Mouse (Mus musculus) c-Kit-positive CD71-positive TER-119-positive erythroid progenitor cells, embryonic 14.5 days (primary cell): Measurements from ENCODE around the gene Atp10a.

Experiments used
- DNase-seq: peaks from one replicate; pipeline ENCODE4 v3.0.0-alpha.2; 2013; ENCODE audit warnings: low spot score

The Atp10a gene

DNA sequence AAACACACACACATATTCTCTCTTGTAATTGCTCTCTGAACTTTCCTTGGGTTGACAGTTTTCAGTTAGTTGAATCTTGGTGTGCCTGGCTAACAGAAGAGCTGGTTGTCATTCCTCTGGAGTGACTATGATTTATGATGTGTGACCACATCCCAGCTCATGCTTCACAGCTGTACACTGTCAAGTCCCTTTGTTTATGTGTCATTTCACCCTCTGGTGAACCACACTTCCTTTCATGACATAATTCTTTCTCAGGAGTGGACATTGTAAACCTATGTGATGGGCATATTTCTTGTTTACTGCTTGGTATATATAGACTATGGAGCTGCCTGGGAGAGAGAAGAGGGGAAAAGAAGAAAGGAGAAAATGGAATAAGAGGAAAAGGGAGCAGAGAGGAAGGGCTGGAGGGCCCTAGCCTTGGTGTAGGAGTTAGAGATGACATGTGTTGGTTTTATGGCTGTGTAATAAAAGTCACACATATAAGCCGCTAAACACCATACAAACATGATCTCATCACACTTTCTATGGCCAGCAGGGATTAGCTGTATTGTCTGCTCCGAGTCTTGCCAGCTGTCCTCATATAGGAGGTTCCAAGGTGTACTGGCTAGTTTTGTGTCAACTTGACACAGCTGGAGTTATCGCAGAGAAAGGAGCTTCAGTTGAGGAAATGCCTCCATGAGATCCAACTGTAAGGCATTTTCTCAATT, 81.0 kb downstream of the Atp10a start:
- no peak for DNase-seq

- no peak for DNase-seq
These were observed 84.2 kb downstream of the Atp10a start for GRCm38 (mm10) chr7:58740196-58740595.

DNA sequence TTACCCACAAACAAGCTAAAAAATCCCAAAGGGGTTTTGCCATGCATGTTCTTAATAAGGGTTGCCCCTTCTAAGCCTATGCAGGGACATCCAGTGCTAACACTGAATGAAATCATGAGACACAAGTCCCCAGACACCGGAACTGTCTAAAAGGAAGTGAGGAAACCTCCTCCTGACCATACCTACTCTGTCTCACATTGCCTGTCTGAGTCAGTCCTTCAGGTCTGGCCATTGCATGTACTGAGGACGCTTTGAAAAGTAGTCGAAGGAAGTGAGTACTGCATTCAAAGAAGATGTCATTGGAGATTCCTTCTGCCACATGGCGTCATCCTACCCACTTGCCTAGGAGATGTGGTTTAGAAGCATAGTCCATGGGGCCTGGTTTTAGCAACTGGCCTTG, 84.9 kb downstream of the Atp10a start:
- no peak for DNase-seq

DNA sequence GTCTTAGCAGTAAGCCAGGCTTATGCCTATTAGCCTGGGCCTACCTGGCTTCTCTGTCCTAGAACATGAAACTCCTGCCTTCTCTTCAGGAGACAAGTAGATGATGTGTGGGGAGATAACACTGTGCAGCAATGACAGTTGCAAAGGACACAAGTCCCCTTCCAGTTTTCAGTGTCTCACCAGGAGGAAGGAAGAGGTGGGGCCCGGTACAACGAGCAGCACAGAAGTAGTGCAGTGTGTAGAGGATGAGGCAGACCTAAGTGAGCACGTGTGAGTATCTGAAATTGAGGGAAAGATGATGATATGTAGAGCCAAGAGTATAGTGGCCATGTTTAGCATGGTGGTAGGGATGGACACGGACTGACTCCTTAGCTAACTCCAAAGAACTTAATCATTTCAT, 86.0 kb downstream of the Atp10a start:
- no peak for DNase-seq

GRCm38 (mm10) chr7:58742648-58743047, 86.7 kb downstream of the Atp10a start:
- no peak for DNase-seq

GRCm38 (mm10) chr7:58743362-58744320, 87.7 kb downstream of the Atp10a start:
- no peak for DNase-seq

DNA sequence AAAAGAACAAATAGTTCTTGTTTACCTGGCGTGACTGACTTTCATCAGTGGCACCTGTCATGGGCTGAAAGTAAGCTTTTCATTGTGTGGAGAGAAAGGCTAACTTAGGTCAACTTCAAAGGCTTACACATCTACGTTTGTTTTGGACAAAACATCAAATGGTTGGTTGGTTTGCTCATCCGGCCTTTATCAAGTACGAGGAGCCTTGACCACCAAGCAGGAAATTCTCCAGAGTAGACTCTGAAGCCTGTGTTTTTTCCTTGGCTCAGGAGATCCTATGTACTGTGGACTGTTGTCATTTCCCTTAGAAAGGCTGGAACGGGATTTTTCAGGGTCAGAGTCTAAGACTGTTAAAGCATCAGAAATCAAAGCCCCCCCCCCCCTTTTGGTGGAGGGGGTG, 90.9 kb downstream of the Atp10a start:
- DNase-seq = no peak

GRCm38 (mm10) chr7:58749904-58750612, 94.1 kb downstream of the Atp10a start:
- no peak for DNase-seq

DNA sequence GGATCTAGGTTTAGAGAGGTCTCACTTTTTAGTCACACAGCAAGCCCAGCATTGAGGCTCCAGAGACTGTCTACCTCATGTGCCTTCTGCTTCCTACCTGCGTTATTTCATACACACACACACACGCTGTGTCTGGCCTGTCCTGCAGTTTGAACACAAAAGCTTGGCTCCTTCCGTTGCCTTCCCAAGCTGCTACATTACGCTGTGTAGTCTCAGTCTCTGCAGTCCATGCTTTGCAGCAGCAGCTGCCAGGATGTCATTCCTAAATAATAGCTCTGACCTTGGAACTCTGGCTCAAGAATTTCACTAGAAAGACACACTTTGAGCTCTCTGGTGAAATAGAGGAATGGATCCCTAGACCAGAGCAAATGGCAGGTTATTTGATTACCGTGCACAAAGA, 96.1 kb downstream of the Atp10a start:
- no peak for DNase-seq

DNA sequence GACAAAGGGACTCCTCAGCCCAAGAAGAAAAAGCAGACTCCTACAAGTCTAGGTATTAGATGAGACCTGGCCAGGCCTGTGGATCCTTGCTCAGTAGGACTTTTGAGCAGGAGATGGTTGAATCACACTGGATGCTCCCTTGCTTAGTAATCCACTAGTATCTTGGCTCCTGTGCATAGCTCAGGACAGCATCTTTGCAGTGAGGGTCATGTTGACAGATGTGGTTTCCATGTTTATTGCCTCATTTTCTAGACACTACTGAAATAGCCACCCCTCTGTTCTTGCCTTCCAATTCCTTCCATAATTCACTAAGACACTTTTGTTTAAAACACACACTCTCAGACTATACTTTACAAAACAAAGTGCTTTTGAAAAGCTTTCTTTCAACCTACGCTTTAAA, 98.1 kb downstream of the Atp10a start:
- no peak for DNase-seq

GRCm38 (mm10) chr7:58754536-58754935, 98.6 kb downstream of the Atp10a start:
- no peak for DNase-seq

DNA sequence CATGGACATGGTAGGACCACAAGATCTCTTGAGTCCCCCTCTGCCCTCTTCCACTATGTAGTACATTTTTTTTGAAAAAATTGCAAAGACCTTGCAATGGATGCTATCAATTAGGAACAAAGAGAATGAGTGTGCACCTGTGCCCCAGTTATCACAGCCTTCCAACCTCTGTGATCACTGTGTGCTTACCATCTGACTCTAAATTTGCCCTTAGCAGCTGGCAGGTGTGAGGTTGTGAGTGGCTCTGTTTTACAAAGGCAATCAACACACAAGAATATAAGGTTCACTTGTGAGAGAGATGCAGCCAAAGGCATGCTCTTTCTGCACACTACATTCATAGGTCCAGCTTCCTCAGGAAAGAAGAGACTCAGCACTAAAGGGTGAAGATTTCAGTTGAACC, 99.1 kb downstream of the Atp10a start:
- DNase-seq = no peak

DNA sequence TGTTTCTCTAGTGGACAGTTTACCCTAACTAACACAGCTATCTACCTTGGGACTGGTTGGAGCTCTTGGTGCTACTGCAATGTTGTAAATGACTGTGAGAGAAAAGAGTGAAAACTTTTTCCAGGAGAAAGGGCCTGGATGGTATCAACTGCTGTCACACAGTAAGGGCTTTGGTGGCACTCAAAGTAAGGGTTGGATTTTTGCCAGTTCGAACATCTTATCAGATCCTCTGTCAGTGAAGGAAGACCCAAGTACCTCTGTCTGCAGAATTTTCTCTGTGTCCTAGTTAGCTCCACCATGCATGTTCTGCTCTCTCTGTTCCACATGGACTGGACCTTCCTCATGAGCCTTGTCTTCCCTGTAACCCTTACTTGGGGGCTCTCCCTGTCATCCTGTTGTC, 99.9 kb downstream of the Atp10a start:
- no peak for DNase-seq

- no peak for DNase-seq
These were observed 101.4 kb downstream of the Atp10a start for GRCm38 (mm10) chr7:58757331-58757730.

GRCm38 (mm10) chr7:58758396-58758795, 102.4 kb downstream of the Atp10a start:
- DNase-seq = no peak

DNA sequence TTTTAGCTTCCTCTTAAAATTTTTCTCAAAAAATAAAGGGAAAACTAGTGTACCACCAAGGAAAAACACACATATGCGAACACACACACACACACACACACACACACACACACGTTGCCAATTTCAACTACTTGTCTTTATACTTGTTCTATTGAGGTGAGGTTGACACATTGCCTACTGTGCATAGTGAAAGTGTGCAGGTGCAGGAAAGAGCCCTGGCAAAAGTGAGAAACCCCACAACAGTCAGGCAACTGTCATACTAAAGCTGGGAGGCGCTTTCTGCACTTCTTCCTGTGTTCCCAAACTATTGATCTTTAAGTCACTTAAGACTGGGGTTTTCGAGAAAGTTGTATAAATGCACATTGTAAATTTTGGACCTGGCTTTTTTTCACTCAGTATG, 103.3 kb downstream of the Atp10a start:
- DNase-seq = no peak

GRCm38 (mm10) chr7:58767257-58767656, 111.3 kb downstream of the Atp10a start:
- DNase-seq = no peak

- no peak for DNase-seq
These were observed 112.3 kb downstream of the Atp10a start for GRCm38 (mm10) chr7:58768253-58768652.

- DNase-seq = no peak
These were observed 114.3 kb downstream of the Atp10a start for GRCm38 (mm10) chr7:58770254-58770653.

DNA sequence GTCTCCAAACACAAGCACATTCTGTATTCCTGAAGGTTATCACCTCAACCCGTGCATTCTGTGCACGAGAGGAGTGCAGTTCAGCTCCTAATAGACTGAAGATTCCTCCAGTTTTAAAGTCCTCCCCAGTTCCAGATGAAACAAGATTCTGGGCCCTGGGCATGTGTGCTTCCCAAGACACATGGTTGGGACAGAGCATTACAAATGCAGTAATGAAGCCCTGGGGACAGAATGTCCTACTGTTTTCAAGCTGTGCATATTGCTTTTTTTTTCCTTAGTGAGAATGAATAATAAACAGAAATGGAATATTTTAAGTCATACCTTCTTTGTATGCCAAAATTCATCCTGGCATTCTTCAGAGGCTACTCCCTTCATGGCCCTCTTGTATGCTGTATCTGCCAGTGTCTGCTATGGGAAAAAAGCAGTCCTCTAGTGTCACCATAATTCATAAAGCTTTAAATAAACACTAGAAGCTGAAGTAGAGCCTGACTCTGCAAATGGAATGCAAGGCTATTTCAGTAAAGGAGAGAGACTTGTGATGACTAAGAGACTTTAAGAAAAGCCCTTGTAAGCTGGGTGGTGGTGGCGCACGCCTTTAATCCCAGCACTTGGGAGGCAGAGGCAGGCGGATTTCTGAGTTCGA, 116.2 kb downstream of the Atp10a start:
- no peak for DNase-seq

DNA sequence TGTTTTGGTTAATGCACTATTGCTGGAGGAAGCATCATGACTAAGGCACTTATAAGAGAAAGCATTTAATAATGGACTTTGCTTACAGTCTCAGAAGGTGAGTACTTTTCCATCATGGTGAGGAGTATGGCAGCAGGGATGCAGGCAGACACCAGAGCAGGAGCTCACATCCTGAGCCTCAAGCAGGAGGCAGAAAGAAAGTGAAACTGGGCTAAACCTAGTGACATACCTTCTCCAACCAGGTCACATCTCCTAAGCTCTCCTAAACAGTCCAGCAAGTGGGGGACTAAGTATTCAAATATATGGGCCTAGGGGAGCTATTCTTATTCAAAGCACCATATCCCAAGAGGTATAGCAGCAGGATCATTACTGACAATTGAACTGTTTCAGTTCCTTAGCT, 123.2 kb downstream of the Atp10a start:
- DNase-seq = no peak

DNA sequence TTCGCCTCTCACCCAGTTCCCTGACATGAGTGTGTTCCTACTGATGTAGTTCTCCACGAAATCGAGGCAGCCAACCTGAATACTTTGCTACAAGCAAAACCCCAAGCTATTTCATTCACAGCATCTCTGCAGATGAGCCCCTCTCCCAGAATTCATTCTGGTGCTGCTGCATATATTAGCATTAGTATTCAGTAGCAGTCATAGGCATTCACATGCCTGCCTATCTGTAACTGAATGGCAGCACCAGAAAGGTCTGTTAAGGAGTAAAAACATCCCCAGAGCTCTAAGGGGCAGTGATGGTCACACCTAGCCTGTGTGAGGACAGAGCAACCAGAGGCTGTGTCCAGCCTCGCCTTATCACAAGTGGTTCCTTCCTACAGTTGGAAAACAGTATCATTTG, 131.0 kb downstream of the Atp10a start:
- DNase-seq = no peak
